Mouse (Mus musculus) stomach, embryonic 16.5 days (tissue): ENCODE results near the gene Gpatch8. TPM values are rescaled to one million over a fixed set of nuclear protein-coding genes. Genes with fewer than 3 reads are reported as not detected.

Experiments
- ATAC-seq: fragments of 200-750 bp; cut with Nextera tagmentation; 2 replicates; pipeline ENCODE4 v1.8.0; 2017; ENCODE audit warnings: moderate number of reproducible peaks, moderate TSS enrichment; ENCODE audit not compliant: insufficient read depth, low FRiP score
- H3K27ac ChIP-seq: fragments of 300-500 bp; sonication (generic); 2 replicates; pipeline ENCODE4 v1.5.1; 2014; ENCODE audit warnings: low read length
- H3K27me3 ChIP-seq: fragments of 300-500 bp; sonication (generic); 2 replicates; pipeline ENCODE4 v1.6.1; 2014; ENCODE audit warnings: low read length, control low read depth, mixed read lengths; ENCODE audit not compliant: control insufficient read depth, insufficient read depth
- H3K36me3 ChIP-seq: fragments of 300-500 bp; sonication (generic); 2 replicates; pipeline ENCODE4 v1.6.1; 2014; ENCODE audit warnings: low read length; ENCODE audit not compliant: control insufficient read depth, insufficient read depth
- H3K4me1 ChIP-seq: fragments of 300-500 bp; sonication (generic); 2 replicates; pipeline ENCODE4 v1.6.1; 2014; ENCODE audit warnings: low read length, control low read depth, mixed read lengths; ENCODE audit not compliant: control insufficient read depth, insufficient read depth
- H3K4me2 ChIP-seq: fragments of 300-500 bp; sonication (generic); 2 replicates; pipeline ENCODE4 v1.6.1; 2014; ENCODE audit warnings: low read depth, low read length, mixed read lengths
- H3K4me3 ChIP-seq: fragments of 300-500 bp; sonication (generic); replicated peaks from 2 replicates; pipeline ENCODE4 v1.5.1; 2014; ENCODE audit warnings: mild to moderate bottlenecking, low read length
- H3K9ac ChIP-seq: fragments of 300-500 bp; sonication (generic); 2 replicates; pipeline ENCODE4 v1.6.1; 2014; ENCODE audit warnings: low read length
- H3K9me3 ChIP-seq: fragments of 300-500 bp; sonication (generic); replicated peaks from 2 replicates; pipeline ENCODE4 v1.6.1; 2016; ENCODE audit warnings: low read length, control low read depth; ENCODE audit not compliant: control insufficient read depth
- WGBS: fragments of 180-500 bp; shearing (Covaris S2); extraction: QIAGEN DNeasy Blood & Tissue Kit; methylation state at CpG from one replicate; pipeline ENCODE4 v1.1.7; 2014; 5-methylcytosine and 5-hydroxymethylcytosine counted together
- polyA plus RNA-seq: library from polyadenylated mRNA; unstranded; fragments of >200 nt; fragmentation: Nextera tagmentation; extraction: Ambion mirVana; gene quantifications from 2 replicates; pipeline ENCODE4 v1.2.1, GENCODE M21; 2015

Gpatch8 gene
- polyA plus RNA-seq, 1 experiment from 2014 or later = 34.9 TPM

DNA sequence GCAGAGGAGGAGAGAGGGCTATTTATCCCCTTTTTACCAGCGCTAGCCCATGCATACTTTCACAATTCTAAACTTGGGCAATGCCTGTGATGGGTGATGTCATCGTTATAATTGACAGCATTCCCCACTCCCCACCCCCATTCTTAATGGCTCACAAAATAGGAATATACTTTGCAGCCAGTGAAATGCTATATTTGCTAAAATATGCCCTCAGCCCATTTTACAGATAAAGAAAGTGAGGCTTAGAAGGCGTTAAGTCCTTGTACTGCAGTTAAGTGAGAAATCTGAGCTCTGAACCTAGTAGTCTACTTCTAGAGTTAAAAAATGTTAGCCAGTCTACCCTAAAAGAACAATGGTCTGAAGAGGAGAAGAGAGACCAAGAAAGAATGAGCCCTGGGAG is 111.9 kb downstream of the Gpatch8 start:
- no peak overlapping the region for H3K4me2 ChIP-seq
- no peaks in the 10 kb centered on the region for H3K9me3 ChIP-seq
- no peak overlapping the region for H3K4me3 ChIP-seq
- peaks cover 7% of the 10 kb centered on the region; the same call in 1 of the 2 replicates for H3K36me3 ChIP-seq
- peaks cover 41% of the 10 kb centered on the region for H3K4me1 ChIP-seq
- H3K9ac ChIP-seq = no peak overlapping the region
- ATAC-seq = no peak
- WGBS = 77% methylated on average over 3 of the region's 3 CpGs
- H3K27ac ChIP-seq = no peak overlapping the region
- no peaks in the 10 kb centered on the region for H3K27me3 ChIP-seq

DNA sequence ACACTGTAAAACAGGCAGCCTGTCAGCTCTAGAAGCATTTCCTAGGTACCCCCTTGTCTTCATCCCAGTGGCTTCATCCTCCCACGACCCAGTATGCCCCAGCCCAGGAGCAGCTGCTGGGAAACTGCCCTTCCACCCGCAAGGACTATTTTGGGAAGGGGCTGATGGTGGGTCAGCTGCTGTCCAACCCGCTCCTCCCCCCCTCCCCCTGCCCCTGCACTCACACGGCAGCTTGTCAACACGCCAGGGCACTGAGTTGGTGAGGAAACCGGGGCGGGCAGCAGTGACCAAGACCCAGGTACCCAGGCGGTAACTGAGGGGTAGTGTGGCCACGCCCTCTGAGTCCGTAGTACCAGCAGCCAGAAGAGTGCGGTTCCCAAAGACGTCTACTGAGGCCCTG is 112.5 kb downstream of the Gpatch8 start:
- H3K9me3 ChIP-seq = no peaks in the 10 kb centered on the region
- H3K27me3 ChIP-seq = no peaks in the 10 kb centered on the region
- WGBS = 68% methylated on average over 12 of the region's 12 CpGs
- peaks cover 36% of the 10 kb centered on the region for H3K4me1 ChIP-seq
- H3K27ac ChIP-seq = no peak overlapping the region
- no peak overlapping the region for H3K4me3 ChIP-seq
- no peak overlapping the region for H3K4me2 ChIP-seq
- no peak overlapping the region for H3K9ac ChIP-seq
- peaks cover 7% of the 10 kb centered on the region; the same call in 1 of the 2 replicates for H3K36me3 ChIP-seq
- ATAC-seq = no peak

DNA sequence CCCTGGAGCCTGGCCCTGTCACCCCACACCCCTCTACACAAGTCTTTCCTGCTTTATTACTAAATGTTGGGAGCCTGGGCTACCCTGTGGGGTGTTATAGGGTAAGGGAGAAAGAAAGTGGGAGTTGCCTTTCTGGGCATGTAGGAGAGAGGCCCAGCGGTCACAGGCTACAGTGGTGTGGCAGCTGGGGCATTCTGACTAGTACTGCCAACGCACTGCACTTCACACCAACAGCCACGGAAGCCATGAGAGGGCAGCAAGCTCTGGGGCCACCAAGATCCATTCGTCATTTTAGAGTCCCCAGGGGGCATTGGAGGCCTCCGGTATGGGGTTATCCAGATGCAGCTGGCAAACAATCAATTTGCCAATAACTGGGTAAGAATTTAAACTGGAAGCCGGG is 114.1 kb downstream of the Gpatch8 start:
- no peak overlapping the region for H3K9ac ChIP-seq
- H3K27me3 ChIP-seq = no peaks in the 10 kb centered on the region
- no peak overlapping the region for H3K4me3 ChIP-seq
- no peak overlapping the region for H3K27ac ChIP-seq
- WGBS = 84% methylated on average over 6 of the region's 6 CpGs
- peaks cover 41% of the 10 kb centered on the region for H3K4me1 ChIP-seq
- H3K4me2 ChIP-seq = no peak overlapping the region
- ATAC-seq = no peak
- peaks cover 7% of the 10 kb centered on the region; the same call in 1 of the 2 replicates for H3K36me3 ChIP-seq
- no peaks in the 10 kb centered on the region for H3K9me3 ChIP-seq

DNA sequence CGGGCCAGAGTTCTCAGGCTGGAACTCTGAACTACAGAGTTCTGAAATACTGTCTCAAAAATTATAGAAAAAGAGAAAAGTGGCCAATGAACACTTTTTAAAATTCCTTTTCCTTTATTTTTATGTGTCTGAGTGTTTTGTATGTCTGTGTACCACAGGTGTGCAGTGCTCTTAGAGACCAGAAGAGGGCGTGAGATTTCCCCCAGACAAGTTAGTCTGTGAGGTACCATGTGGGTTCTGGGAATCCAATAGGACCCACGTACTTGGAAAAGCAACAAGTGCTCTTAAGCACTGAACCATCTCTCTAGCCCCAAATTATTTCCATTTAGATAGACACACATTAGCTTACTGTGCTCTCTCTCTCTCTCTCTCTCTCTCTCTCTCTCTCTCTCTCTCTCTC is 114.8 kb downstream of the Gpatch8 start:
- WGBS = 80% methylated on average over 3 of the region's 3 CpGs
- no peaks in the 10 kb centered on the region for H3K27me3 ChIP-seq
- H3K4me2 ChIP-seq = no peak overlapping the region
- peaks cover 44% of the 10 kb centered on the region for H3K4me1 ChIP-seq
- H3K9ac ChIP-seq = no peak overlapping the region
- H3K36me3 ChIP-seq = peaks cover 7% of the 10 kb centered on the region; the same call in 1 of the 2 replicates
- ATAC-seq = no peak
- no peak overlapping the region for H3K27ac ChIP-seq
- no peaks in the 10 kb centered on the region for H3K9me3 ChIP-seq
- no peak overlapping the region for H3K4me3 ChIP-seq

DNA sequence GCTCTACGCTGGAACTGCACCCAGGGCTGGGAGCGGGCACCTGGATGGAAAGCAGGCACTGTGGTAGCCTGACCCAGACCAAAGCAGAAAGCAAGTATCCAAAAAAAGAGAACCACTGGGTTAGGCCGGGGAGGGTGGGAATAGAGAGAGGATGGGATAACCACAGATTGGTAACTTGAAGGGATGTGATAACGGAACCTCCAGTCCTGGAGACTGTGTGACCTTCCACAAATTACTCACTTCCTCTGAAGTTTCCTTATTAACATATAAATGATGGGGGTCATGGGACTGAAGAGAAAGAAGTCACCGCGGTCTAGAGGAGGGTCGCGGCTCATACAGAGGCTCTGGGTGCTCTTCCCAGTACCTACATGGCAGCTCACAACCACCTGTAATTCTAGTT is 115.9 kb downstream of the Gpatch8 start:
- no peak overlapping the region for H3K27ac ChIP-seq
- peaks cover 32% of the 10 kb centered on the region for H3K4me1 ChIP-seq
- ATAC-seq = no peak
- H3K9me3 ChIP-seq = no peaks in the 10 kb centered on the region
- 88% methylated on average over 8 of the region's 8 CpGs for WGBS
- H3K4me3 ChIP-seq = no peak overlapping the region
- H3K36me3 ChIP-seq = peaks cover 17% of the 10 kb centered on the region; the same call in 1 of the 2 replicates
- no peak overlapping the region for H3K9ac ChIP-seq
- H3K4me2 ChIP-seq = no peak overlapping the region
- H3K27me3 ChIP-seq = no peaks in the 10 kb centered on the region

DNA sequence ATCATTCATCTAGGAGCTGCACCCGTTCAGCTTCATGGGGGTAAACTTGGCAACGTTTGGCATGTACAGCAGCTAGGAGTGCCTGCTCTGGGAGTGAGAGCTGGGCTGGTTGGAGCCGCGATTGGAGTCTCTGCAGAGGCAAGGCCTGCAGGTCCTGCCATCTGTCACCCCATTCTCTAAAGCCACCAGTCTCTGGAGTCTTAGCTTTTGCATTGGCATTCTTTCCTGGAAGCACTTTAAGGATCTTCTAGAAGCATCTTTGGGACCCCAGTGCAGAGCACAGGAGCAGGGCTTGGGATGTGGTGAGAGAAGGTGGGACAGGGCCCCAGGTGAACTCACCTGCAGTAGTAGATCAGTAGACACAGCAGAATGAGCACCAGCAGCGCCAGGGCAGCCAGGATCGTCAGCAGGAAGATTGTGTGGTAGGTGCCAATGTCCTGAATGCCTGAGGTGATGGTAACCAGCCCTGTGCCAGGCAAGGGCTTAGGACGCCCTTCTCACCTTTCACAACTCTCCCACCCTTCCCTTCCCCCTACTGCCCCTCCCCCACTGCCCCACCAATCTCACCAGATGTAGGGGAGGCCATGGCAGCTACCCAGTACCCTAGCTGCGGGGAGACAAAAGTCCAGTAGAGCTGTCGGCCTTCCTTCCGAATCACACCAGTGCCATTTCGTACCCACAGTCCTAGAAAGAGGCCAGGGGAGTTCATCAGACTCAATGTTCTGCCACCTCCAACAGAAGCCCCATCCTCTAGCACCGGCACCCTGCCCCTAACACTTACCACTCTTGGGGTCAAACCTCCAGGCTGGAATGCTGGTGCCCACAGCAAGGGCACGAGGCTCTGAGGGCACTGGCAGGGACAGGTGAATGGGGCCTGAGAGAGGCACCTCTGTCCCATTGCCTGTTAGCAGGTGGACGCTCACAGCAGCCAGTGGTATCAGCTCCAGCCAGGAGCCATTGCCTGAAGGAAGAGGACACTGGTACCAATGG is 116.8 kb downstream of the Gpatch8 start:
- no peak for ATAC-seq
- H3K27me3 ChIP-seq = no peaks in the 10 kb centered on the region
- no peak overlapping the region for H3K4me3 ChIP-seq
- peaks cover 22% of the 10 kb centered on the region; the same call in 1 of the 2 replicates for H3K36me3 ChIP-seq
- H3K27ac ChIP-seq = no peak overlapping the region
- peaks cover 23% of the 10 kb centered on the region for H3K4me1 ChIP-seq
- no peak overlapping the region for H3K4me2 ChIP-seq
- no peak overlapping the region for H3K9ac ChIP-seq
- H3K9me3 ChIP-seq = no peaks in the 10 kb centered on the region
- WGBS = 80% methylated on average over 14 of the region's 14 CpGs

DNA sequence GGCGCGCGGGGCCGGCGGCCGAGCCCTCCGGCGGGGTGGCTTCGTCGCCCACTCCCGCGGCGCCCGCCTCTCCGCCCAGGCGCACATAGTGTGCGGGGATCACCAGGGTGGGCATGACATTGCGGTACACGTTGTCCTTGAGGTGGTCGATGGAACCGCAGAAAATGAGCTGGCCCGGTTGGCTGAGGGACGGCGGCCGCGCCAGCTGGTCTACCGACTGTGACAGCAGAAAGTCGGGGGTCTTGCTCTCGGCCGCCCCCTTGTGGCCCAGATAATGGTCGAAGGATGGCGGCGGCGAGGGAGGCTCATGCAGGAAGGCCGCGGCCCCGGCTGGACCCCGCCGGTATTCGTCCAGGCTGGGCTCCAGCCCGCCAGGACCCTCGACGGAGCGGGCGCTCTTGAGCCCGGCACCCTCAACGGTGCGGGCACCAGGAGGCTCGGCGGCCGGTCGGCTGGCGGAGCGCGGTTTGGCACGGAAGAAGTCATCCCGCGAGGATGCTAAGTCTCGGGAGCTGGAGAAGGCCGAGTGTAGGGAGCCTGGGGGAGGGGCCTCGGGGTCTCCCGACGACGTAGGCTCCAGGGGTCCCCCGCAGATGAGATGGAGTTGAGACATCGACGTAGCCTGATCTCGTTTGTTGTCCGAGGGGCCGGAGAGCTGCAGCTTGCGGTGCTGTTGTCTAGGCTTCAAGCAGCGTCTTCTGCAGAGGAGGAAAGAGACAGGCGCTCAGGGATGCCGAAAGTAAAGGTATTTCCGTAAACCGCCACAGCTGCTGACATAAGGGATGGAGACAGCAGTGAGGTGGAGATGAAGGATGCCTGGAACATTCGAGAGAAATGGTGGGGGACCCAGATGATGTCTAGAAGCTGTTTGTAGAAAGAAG is 117.7 kb downstream of the Gpatch8 start:
- peak; percentile 26; the same call in 1 of the 2 replicates for ATAC-seq
- 15% methylated on average over 77 of the region's 77 CpGs for WGBS
- H3K4me2 ChIP-seq = peak overlapping the region; percentile 96
- H3K27ac ChIP-seq = no peak overlapping the region; the same call in 1 of the 2 replicates
- H3K36me3 ChIP-seq = peaks cover 21% of the 10 kb centered on the region; the same call in 1 of the 2 replicates
- peak overlapping the region; percentile 48 for H3K4me3 ChIP-seq
- peak overlapping the region; percentile 78 for H3K9ac ChIP-seq
- no peaks in the 10 kb centered on the region for H3K9me3 ChIP-seq
- peaks cover 18% of the 10 kb centered on the region for H3K4me1 ChIP-seq
- H3K27me3 ChIP-seq = no peaks in the 10 kb centered on the region

DNA sequence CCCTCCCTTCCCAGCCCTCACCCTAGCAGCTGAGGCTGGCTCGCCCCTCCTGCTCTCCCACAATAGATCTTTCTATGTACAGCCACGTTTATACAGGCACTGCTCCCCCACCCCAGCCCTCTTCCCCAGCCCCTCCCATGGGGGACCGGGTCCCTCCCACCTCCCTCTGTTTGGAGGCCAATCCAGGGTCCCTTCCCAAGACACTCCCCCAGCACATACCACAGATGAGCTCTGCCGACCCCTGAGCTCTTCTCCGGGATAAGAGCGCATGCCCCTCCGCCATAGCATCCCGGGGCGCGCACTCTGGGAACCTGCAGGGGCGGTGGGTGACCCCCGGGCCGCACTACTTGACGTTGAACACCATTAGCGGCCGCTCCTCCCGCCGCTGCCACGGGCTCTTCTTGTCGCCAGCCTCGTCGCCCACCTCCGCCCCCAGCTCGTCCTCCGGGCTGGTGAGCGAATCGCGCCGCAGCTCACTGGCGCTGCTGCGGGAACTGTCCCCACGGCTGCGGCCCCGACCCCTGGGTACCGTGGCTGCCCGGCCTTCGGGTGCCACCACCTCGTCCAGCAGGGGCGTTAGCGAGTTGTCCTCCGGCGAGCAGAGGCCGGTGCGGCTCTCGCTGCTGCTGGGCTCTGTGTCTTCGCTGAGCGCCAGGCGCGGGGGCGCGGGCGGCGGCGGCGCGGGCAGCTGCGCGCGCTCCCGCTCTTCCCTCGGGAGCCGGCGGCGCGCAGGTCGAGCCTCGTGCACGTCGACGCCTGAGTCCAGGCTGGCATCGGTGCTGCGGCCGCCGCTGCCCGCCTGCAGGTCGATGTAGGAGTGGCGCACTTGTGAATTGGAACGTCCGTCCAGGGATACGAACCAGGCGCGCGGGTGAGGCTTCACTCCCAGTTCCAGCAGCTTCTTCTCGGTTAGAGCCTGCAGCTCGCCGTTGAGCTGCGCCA is 118.8 kb downstream of the Gpatch8 start:
- Histone ChIP-seq H3K27ac (peak overlapping the region; percentile 38; the same call in 1 of the 2 replicates), H3K4me2 (peak overlapping the region; percentile 96), H3K36me3 (peaks cover 19% of the 10 kb centered on the region; the same call in 1 of the 2 replicates), H3K9me3 (no peaks in the 10 kb centered on the region), H3K4me1 (peaks cover 22% of the 10 kb centered on the region), H3K27me3 (no peaks in the 10 kb centered on the region), H3K9ac (peak overlapping the region; percentile 78), H3K4me3 (peak overlapping the region; percentile 48)
- ATAC-seq = peak; percentile 35; the same call in 1 of the 2 replicates
- WGBS = 9% methylated on average over 85 of the region's 87 CpGs
